Mouse (Mus musculus) small intestine, adult 2 months (tissue): ENCODE results near the gene Syt14. TPM values are rescaled to one million over a fixed set of nuclear protein-coding genes. Genes with fewer than 3 reads are reported as not detected.

Experiments
- H3K27ac ChIP-seq: fragments of 200-500 bp; 2 replicates; pipeline ENCODE4 v1.5.1; 2012; ENCODE audit warnings: low read depth, low read length, control low read depth, inconsistent platforms; ENCODE audit not compliant: insufficient read depth
- H3K27me3 ChIP-seq: fragments of 200-500 bp; 2 replicates; pipeline ENCODE4 v1.6.1; 2012; ENCODE audit warnings: mild to moderate bottlenecking, moderate library complexity, low read length, inconsistent platforms; ENCODE audit not compliant: control insufficient read depth, insufficient read depth
- H3K36me3 ChIP-seq: fragments of 200-500 bp; 2 replicates; pipeline ENCODE4 v1.6.1; 2012; ENCODE audit warnings: mild to moderate bottlenecking, low read length, control low read depth, inconsistent platforms; ENCODE audit not compliant: control insufficient read depth, insufficient read depth
- H3K4me1 ChIP-seq: fragments of 200-500 bp; 2 replicates; pipeline ENCODE4 v1.6.1; 2012; ENCODE audit warnings: low read length, inconsistent platforms, mixed read lengths; ENCODE audit not compliant: control insufficient read depth, insufficient read depth, insufficient read length
- H3K4me3 ChIP-seq: fragments of 200-500 bp; 2 replicates; pipeline ENCODE4 v1.5.1; 2012; ENCODE audit warnings: low read depth, mild to moderate bottlenecking, control low read depth, inconsistent platforms, low read length, moderate library complexity
- CTCF ChIP-seq: fragments of 200-500 bp; IDR thresholded peaks from 2 replicates; pipeline ENCODE4 v1.5.1; 2012; ENCODE audit warnings: low read depth, mild to moderate bottlenecking, control low read depth, inconsistent platforms, low read length, moderate library complexity, mixed read lengths; ENCODE audit not compliant: insufficient replicate concordance, insufficient read length; ENCODE audit errors: extremely low read depth
- POLR2A ChIP-seq: fragments of 200-500 bp; IDR thresholded peaks from 2 replicates; pipeline ENCODE4 v1.6.1; 2012; ENCODE audit warnings: low read depth, mild to moderate bottlenecking, control low read depth, inconsistent platforms, low read length, moderate library complexity
- WGBS: fragments of 180-500 bp; shearing (Covaris S2); methylation state at CpG from one replicate; pipeline ENCODE4 v1.1.7; 2018; 5-methylcytosine and 5-hydroxymethylcytosine counted together
- polyA plus RNA-seq: library from polyadenylated mRNA; depleted of rRNA; stranded (reverse); fragments of >200 nt; gene quantifications from 2 replicates; pipeline ENCODE4 v1.2.3, GENCODE M21; 2012

The Syt14 gene
- polyA plus RNA-seq, 1 experiment = 0.05 TPM

GRCm38 (mm10) chr1:192993491-192993890 is 42.1 kb downstream of the Syt14 start:
- Histone ChIP-seq H3K4me3 (no peak overlapping the region), H3K4me1 (no peaks in the 10 kb centered on the region), H3K27me3 (no peaks in the 10 kb centered on the region), H3K27ac (no peak overlapping the region), H3K36me3 (no peaks in the 10 kb centered on the region)
- no peak for TF ChIP-seq POLR2A
- no peak for TF ChIP-seq CTCF

DNA sequence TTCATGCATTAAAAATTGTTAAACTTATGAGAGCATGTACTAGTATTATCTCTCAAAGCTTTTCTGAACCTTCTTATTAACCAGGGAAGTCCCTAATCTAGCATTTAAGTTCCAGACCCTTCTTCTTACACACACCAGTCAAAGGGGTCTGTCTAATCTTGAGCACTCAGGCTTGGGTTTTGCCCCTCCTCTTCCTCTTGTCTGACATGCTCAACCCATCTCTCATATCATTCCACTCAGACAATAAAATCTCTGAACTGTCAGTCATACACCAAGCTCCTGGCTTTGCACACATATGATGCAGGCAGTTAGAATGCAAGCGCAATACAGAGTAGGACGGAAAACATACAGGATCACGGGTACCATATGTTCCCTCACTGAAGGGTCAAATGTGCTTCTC is 48.4 kb downstream of the Syt14 start:
- TF ChIP-seq POLR2A = no peak
- TF ChIP-seq CTCF = no peak
- Histone ChIP-seq H3K27me3 (no peaks in the 10 kb centered on the region), H3K4me3 (no peak overlapping the region), H3K36me3 (no peaks in the 10 kb centered on the region), H3K27ac (no peak overlapping the region), H3K4me1 (no peaks in the 10 kb centered on the region)
- WGBS = 90% methylated on average over 3 of the region's 3 CpGs

GRCm38 (mm10) chr1:192986481-192986880 is 49.1 kb downstream of the Syt14 start:
- H3K27ac ChIP-seq = no peak overlapping the region
- no peak overlapping the region for H3K4me3 ChIP-seq
- H3K36me3 ChIP-seq = no peaks in the 10 kb centered on the region
- TF ChIP-seq CTCF (no peak), POLR2A (no peak)
- no peaks in the 10 kb centered on the region for H3K27me3 ChIP-seq
- no peaks in the 10 kb centered on the region for H3K4me1 ChIP-seq
- 57% methylated on average over 3 of the region's 3 CpGs for WGBS

DNA sequence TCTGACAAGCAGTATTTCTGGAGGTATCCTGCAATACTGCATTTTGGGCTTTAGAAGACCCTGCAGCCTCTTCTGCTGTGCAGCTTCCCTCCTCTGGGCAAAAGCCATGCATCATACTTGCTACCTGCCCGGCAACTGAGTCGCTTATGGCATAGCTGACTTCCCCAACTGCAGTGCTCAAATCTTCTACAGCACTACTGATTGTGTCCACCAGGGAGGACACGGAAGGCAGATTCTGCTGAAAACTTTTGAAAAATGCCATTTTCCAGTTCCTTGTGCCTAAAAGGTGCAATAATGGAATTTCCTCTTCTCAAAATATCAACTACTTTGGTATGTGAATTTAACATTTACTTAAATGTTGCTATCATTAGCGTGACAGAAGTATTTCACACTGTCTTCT is 51.2 kb downstream of the Syt14 start:
- Histone ChIP-seq H3K27me3 (no peaks in the 10 kb centered on the region), H3K27ac (no peak overlapping the region), H3K36me3 (no peaks in the 10 kb centered on the region), H3K4me3 (no peak overlapping the region), H3K4me1 (no peaks in the 10 kb centered on the region)
- WGBS = 88% methylated on average over 4 of the region's 4 CpGs
- TF ChIP-seq POLR2A (no peak), CTCF (no peak)

DNA sequence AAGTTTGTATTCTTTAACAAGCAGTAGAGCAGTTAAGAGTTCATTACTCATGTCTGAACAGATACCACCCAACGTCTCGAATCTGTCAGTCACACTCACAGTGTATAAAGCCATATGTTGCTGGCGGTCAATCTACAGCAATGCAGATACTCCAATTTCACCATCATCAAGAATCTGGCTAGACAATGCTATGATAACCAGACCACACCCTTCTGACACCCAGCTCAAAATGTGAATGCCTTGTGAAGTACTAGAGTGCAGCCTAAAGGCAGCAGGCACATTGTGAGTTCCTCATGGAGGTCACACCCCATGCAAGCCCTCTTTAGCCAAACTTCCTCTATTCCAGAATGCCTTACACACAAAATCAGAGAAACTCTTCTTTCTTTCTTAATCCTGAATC is 53.9 kb downstream of the Syt14 start:
- Histone ChIP-seq H3K27ac (no peak overlapping the region), H3K36me3 (no peaks in the 10 kb centered on the region), H3K4me3 (no peak overlapping the region), H3K4me1 (no peaks in the 10 kb centered on the region), H3K27me3 (no peaks in the 10 kb centered on the region)
- TF ChIP-seq CTCF (no peak), POLR2A (no peak)
- WGBS = 82% methylated on average over 3 of the region's 3 CpGs

- no peak overlapping the region for H3K4me3 ChIP-seq
- no peaks in the 10 kb centered on the region for H3K36me3 ChIP-seq
- no peaks in the 10 kb centered on the region for H3K4me1 ChIP-seq
- 57% methylated on average over 1 of the region's 1 CpGs for WGBS
- TF ChIP-seq POLR2A (no peak), CTCF (no peak)
- H3K27ac ChIP-seq = no peak overlapping the region
- no peaks in the 10 kb centered on the region for H3K27me3 ChIP-seq
Observed at GRCm38 (mm10) chr1:192981120-192981519, 54.5 kb downstream of the Syt14 start.

GRCm38 (mm10) chr1:192962323-192962722 is 73.3 kb downstream of the Syt14 start:
- TF ChIP-seq CTCF (no peak), POLR2A (no peak)
- Histone ChIP-seq H3K27me3 (no peaks in the 10 kb centered on the region), H3K4me1 (no peaks in the 10 kb centered on the region), H3K4me3 (no peak overlapping the region), H3K36me3 (no peaks in the 10 kb centered on the region), H3K27ac (no peak overlapping the region)
- 75% methylated on average over 5 of the region's 5 CpGs for WGBS

GRCm38 (mm10) chr1:192947839-192948173 is 87.8 kb downstream of the Syt14 start:
- Histone ChIP-seq H3K27ac (no peak overlapping the region), H3K4me1 (no peaks in the 10 kb centered on the region), H3K27me3 (no peaks in the 10 kb centered on the region), H3K36me3 (no peaks in the 10 kb centered on the region), H3K4me3 (no peak overlapping the region)
- TF ChIP-seq POLR2A = no peak
- no peak for TF ChIP-seq CTCF
- 71% methylated on average over 2 of the region's 2 CpGs for WGBS
